Mouse (Mus musculus) hindbrain, embryonic 10.5 days (tissue): ENCODE measurements around the gene Uqcr10. TPM values are rescaled to one million over a fixed set of nuclear protein-coding genes. Genes with fewer than 3 reads are reported as not detected.
A peak's percentile ranks its signal among the peaks of the same experiment; 100 is the strongest.

Source experiments
- DNase-seq: peaks from one replicate; pipeline ENCODE4 v3.0.0-alpha.2; 2017; ENCODE audit warnings: low spot score
- H3K27ac ChIP-seq: fragments of 300-500 bp; sonication (generic); 2 replicates; pipeline ENCODE4 v1.5.1; 2016; ENCODE audit warnings: mild to moderate bottlenecking, moderate library complexity
- H3K27me3 ChIP-seq: fragments of 300-500 bp; sonication (generic); 2 replicates; pipeline ENCODE4 v1.6.1; 2016; ENCODE audit warnings: mild to moderate bottlenecking; ENCODE audit not compliant: poor library complexity, insufficient read depth, severe bottlenecking
- H3K36me3 ChIP-seq: fragments of 300-500 bp; sonication (generic); 2 replicates; pipeline ENCODE4 v1.6.1; 2016; ENCODE audit warnings: mild to moderate bottlenecking, moderate library complexity
- H3K4me1 ChIP-seq: fragments of 300-500 bp; sonication (generic); replicated peaks from 2 replicates; pipeline ENCODE4 v1.6.1; 2016; ENCODE audit warnings: mild to moderate bottlenecking
- H3K4me3 ChIP-seq: fragments of 300-500 bp; sonication (generic); 2 replicates; pipeline ENCODE4 v1.5.1; 2016; ENCODE audit warnings: mild to moderate bottlenecking, moderate library complexity
- H3K9me3 ChIP-seq: fragments of 300-500 bp; sonication (generic); 2 replicates; pipeline ENCODE4 v1.6.1; 2016; ENCODE audit warnings: mild to moderate bottlenecking, moderate library complexity
- WGBS: fragments of 180-500 bp; shearing (Covaris S2); methylation state at CpG from one replicate; pipeline ENCODE4 v1.1.7; 2016; 5-methylcytosine and 5-hydroxymethylcytosine counted together
- polyA plus RNA-seq: library from polyadenylated mRNA; unstranded; fragments of >200 nt; fragmentation: Nextera tagmentation; extraction: Ambion mirVana; gene quantifications from 2 replicates; pipeline ENCODE4 v1.2.1, GENCODE M21; 2016

Gene Uqcr10
- polyA plus RNA-seq, 1 experiment from 2014 or later: 709 TPM

- peak overlapping the region; percentile 87; the same call in 1 of the 2 replicates for H3K27ac ChIP-seq
These were observed 1.0 kb upstream of the Uqcr10 start for GRCm38 (mm10) chr11:4705178-4705577.

GRCm38 (mm10) chr11:4703688-4704071 is 462 bp downstream of the Uqcr10 start:
- peak overlapping the region; percentile 87 for H3K27ac ChIP-seq

More at GRCm38 (mm10) chr11:4705178-4705577, 1.0 kb upstream of the Uqcr10 start:
- Histone ChIP-seq H3K27me3 (no peaks in the 10 kb centered on the region), H3K4me3 (peak overlapping the region; percentile 68), H3K4me1 (peaks cover 18% of the 10 kb centered on the region), H3K9me3 (no peaks in the 10 kb centered on the region), H3K36me3 (peaks cover 25% of the 10 kb centered on the region)
- DNase-seq: no peak
- 10% methylated on average over 4 of the region's 4 CpGs for WGBS

GRCm38 (mm10) chr11:4700726-4701125 is 3.4 kb downstream of the Uqcr10 start:
- no peaks in the 10 kb centered on the region for H3K27me3 ChIP-seq
- H3K9me3 ChIP-seq: no peaks in the 10 kb centered on the region
- H3K27ac ChIP-seq: no peak overlapping the region
- 87% methylated on average over 8 of the region's 8 CpGs for WGBS
- H3K4me1 ChIP-seq: peaks cover 18% of the 10 kb centered on the region
- DNase-seq: no peak
- no peak overlapping the region for H3K4me3 ChIP-seq
- H3K36me3 ChIP-seq: peaks cover 33% of the 10 kb centered on the region

More at GRCm38 (mm10) chr11:4703688-4704071, 462 bp downstream of the Uqcr10 start:
- no peaks in the 10 kb centered on the region for H3K27me3 ChIP-seq
- DNase-seq: no peak
- H3K36me3 ChIP-seq: peaks cover 33% of the 10 kb centered on the region
- WGBS: 6% methylated on average over 12 of the region's 12 CpGs
- H3K4me3 ChIP-seq: peak overlapping the region; percentile 68
- peaks cover 18% of the 10 kb centered on the region for H3K4me1 ChIP-seq
- H3K9me3 ChIP-seq: no peaks in the 10 kb centered on the region

- Histone ChIP-seq H3K4me3 (no peak overlapping the region), H3K4me1 (no peaks in the 10 kb centered on the region), H3K9me3 (no peaks in the 10 kb centered on the region), H3K27ac (no peak overlapping the region), H3K36me3 (peaks cover 29% of the 10 kb centered on the region), H3K27me3 (no peaks in the 10 kb centered on the region)
- WGBS: 67% methylated on average over 7 of the region's 7 CpGs
- no peak for DNase-seq
These were observed 6.8 kb downstream of the Uqcr10 start for GRCm38 (mm10) chr11:4697043-4697983.

GRCm38 (mm10) chr11:4692162-4692561 is 12.0 kb downstream of the Uqcr10 start:
- no peaks in the 10 kb centered on the region for H3K4me1 ChIP-seq
- no peak overlapping the region for H3K4me3 ChIP-seq
- no peak overlapping the region for H3K27ac ChIP-seq
- H3K27me3 ChIP-seq: no peaks in the 10 kb centered on the region
- WGBS: 96% methylated on average over 11 of the region's 11 CpGs
- no peaks in the 10 kb centered on the region for H3K9me3 ChIP-seq
- no peak for DNase-seq
- no peaks in the 10 kb centered on the region for H3K36me3 ChIP-seq

GRCm38 (mm10) chr11:4691213-4691612 is 12.9 kb downstream of the Uqcr10 start:
- Histone ChIP-seq H3K36me3 (no peaks in the 10 kb centered on the region), H3K27ac (no peak overlapping the region), H3K27me3 (no peaks in the 10 kb centered on the region), H3K9me3 (no peaks in the 10 kb centered on the region), H3K4me1 (no peaks in the 10 kb centered on the region), H3K4me3 (no peak overlapping the region)
- 62% methylated on average over 10 of the region's 10 CpGs for WGBS
- no peak for DNase-seq

- no peaks in the 10 kb centered on the region for H3K27me3 ChIP-seq
- 86% methylated on average over 7 of the region's 7 CpGs for WGBS
These were observed 13.8 kb downstream of the Uqcr10 start for GRCm38 (mm10) chr11:4690353-4690752.

GRCm38 (mm10) chr11:4688632-4689380 is 15.3 kb downstream of the Uqcr10 start:
- no peak overlapping the region for H3K27ac ChIP-seq
- H3K36me3 ChIP-seq: peaks cover 7% of the 10 kb centered on the region
- no peaks in the 10 kb centered on the region for H3K27me3 ChIP-seq
- WGBS: 77% methylated on average over 11 of the region's 11 CpGs
- no peaks in the 10 kb centered on the region for H3K9me3 ChIP-seq
- H3K4me3 ChIP-seq: no peak overlapping the region
- DNase-seq: no peak
- H3K4me1 ChIP-seq: no peaks in the 10 kb centered on the region

More at GRCm38 (mm10) chr11:4690353-4690752, 13.8 kb downstream of the Uqcr10 start:
- no peak for DNase-seq
- no peaks in the 10 kb centered on the region for H3K9me3 ChIP-seq
- no peaks in the 10 kb centered on the region for H3K36me3 ChIP-seq
- no peak overlapping the region for H3K27ac ChIP-seq
- no peaks in the 10 kb centered on the region for H3K4me1 ChIP-seq
- no peak overlapping the region for H3K4me3 ChIP-seq

GRCm38 (mm10) chr11:4687874-4688273 is 16.3 kb downstream of the Uqcr10 start:
- H3K36me3 ChIP-seq: peaks cover 17% of the 10 kb centered on the region
- no peaks in the 10 kb centered on the region for H3K27me3 ChIP-seq
- no peak for DNase-seq
- no peak overlapping the region for H3K27ac ChIP-seq
- no peak overlapping the region for H3K4me3 ChIP-seq
- no peaks in the 10 kb centered on the region for H3K4me1 ChIP-seq
- no peaks in the 10 kb centered on the region for H3K9me3 ChIP-seq
- WGBS: 79% methylated on average over 3 of the region's 3 CpGs

GRCm38 (mm10) chr11:4687027-4687426 is 17.1 kb downstream of the Uqcr10 start:
- 87% methylated on average over 3 of the region's 3 CpGs for WGBS
- no peaks in the 10 kb centered on the region for H3K4me1 ChIP-seq
- H3K9me3 ChIP-seq: no peaks in the 10 kb centered on the region
- H3K27ac ChIP-seq: no peak overlapping the region
- peaks cover 25% of the 10 kb centered on the region for H3K36me3 ChIP-seq
- H3K27me3 ChIP-seq: no peaks in the 10 kb centered on the region
- no peak overlapping the region for H3K4me3 ChIP-seq
- DNase-seq: no peak

- Histone ChIP-seq H3K27me3 (no peaks in the 10 kb centered on the region), H3K9me3 (no peaks in the 10 kb centered on the region), H3K4me1 (no peaks in the 10 kb centered on the region), H3K27ac (no peak overlapping the region), H3K36me3 (peaks cover 40% of the 10 kb centered on the region), H3K4me3 (no peak overlapping the region)
- no peak for DNase-seq
- 92% methylated on average over 5 of the region's 5 CpGs for WGBS
These were observed 18.6 kb downstream of the Uqcr10 start for GRCm38 (mm10) chr11:4685510-4685909.

- WGBS: 90% methylated on average over 4 of the region's 4 CpGs
These were observed 19.1 kb downstream of the Uqcr10 start for GRCm38 (mm10) chr11:4685071-4685470.

GRCm38 (mm10) chr11:4684186-4684585 is 20.0 kb downstream of the Uqcr10 start:
- H3K27me3 ChIP-seq: no peaks in the 10 kb centered on the region
- no peak overlapping the region for H3K4me3 ChIP-seq
- no peak overlapping the region for H3K27ac ChIP-seq
- DNase-seq: no peak
- peaks cover 53% of the 10 kb centered on the region for H3K36me3 ChIP-seq
- 0 out of 2 replicates have a peak, but pooled peaks cover 1% of the 10 kb centered on the region for H3K4me1 ChIP-seq
- WGBS: 79% methylated on average over 6 of the region's 6 CpGs
- no peaks in the 10 kb centered on the region for H3K9me3 ChIP-seq

More at GRCm38 (mm10) chr11:4685071-4685470, 19.1 kb downstream of the Uqcr10 start:
- no peak overlapping the region for H3K4me3 ChIP-seq
- no peak for DNase-seq
- no peak overlapping the region for H3K27ac ChIP-seq
- no peaks in the 10 kb centered on the region for H3K9me3 ChIP-seq
- H3K27me3 ChIP-seq: no peaks in the 10 kb centered on the region
- H3K4me1 ChIP-seq: no peaks in the 10 kb centered on the region
- H3K36me3 ChIP-seq: peaks cover 45% of the 10 kb centered on the region
